Mouse (Mus musculus) bone marrow, adult 2 months (tissue): ENCODE measurements at regions not wholly inside any gene's neighbourhood (a gene's known extent, or its start where the extent isn't known, plus 50 kb on each side); places are given as distances from the start of the nearest gene placed in this dataset.

Source experiments
- H3K27ac ChIP-seq: fragments of 200-500 bp; 2 replicates; pipeline ENCODE4 v1.5.1; 2012; ENCODE audit warnings: low read depth, mild to moderate bottlenecking, control low read depth, inconsistent platforms, low read length; ENCODE audit not compliant: control insufficient read depth, poor library complexity, insufficient read depth
- H3K4me1 ChIP-seq: fragments of 200-500 bp; 2 replicates; pipeline ENCODE4 v1.6.1; 2011; ENCODE audit warnings: low read length; ENCODE audit not compliant: control insufficient read depth, insufficient read depth
- H3K4me3 ChIP-seq: fragments of 200-500 bp; replicated peaks from 2 replicates; pipeline ENCODE3; 2011; ENCODE audit warnings: mild to moderate bottlenecking, low read depth, low read length, control low read depth; ENCODE audit not compliant: control insufficient read depth
- CTCF ChIP-seq: fragments of 200-500 bp; IDR thresholded peaks from 2 replicates; pipeline ENCODE4 v1.5.1; 2011; ENCODE audit warnings: low read length, control low read depth; ENCODE audit not compliant: control insufficient read depth, insufficient read depth
- POLR2A ChIP-seq: fragments of 200-500 bp; IDR thresholded peaks from 2 replicates; pipeline ENCODE4 v1.6.1; 2011; ENCODE audit warnings: low read depth, mild to moderate bottlenecking, control low read depth, low read length, borderline replicate concordance; ENCODE audit not compliant: control insufficient read depth
- WGBS: fragments of 180-500 bp; shearing (Covaris S2); methylation state at CpG from one replicate; pipeline ENCODE4 v1.1.7; 2018; 5-methylcytosine and 5-hydroxymethylcytosine counted together

DNA sequence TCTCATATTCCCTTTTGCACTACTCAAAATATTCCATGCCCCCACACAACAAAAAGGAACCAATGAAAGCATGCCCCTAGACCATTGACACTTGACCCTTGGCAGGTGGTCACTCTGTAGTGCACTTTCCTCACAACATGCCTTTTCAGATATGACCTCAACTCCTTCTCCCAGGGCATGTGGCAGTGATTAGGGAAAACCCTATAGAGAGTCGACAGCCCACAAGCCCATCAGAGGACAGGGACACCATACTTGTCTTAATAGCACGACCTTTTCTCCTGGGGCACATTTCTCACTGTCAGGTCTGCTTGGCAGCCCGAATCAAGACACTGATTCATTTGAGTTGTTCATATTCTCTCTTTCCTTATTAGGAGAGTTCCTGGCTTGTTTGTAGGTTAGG lies 57.3 kb upstream of the Zc3h12c start:
- TF ChIP-seq CTCF (no peak), POLR2A (no peak)
- 75% methylated on average over 3 of the region's 3 CpGs for WGBS
- Histone ChIP-seq H3K4me3 (no peak overlapping the region), H3K27ac (no peak overlapping the region), H3K4me1 (no peaks in the 10 kb centered on the region; the same call in 1 of the 2 replicates)

DNA sequence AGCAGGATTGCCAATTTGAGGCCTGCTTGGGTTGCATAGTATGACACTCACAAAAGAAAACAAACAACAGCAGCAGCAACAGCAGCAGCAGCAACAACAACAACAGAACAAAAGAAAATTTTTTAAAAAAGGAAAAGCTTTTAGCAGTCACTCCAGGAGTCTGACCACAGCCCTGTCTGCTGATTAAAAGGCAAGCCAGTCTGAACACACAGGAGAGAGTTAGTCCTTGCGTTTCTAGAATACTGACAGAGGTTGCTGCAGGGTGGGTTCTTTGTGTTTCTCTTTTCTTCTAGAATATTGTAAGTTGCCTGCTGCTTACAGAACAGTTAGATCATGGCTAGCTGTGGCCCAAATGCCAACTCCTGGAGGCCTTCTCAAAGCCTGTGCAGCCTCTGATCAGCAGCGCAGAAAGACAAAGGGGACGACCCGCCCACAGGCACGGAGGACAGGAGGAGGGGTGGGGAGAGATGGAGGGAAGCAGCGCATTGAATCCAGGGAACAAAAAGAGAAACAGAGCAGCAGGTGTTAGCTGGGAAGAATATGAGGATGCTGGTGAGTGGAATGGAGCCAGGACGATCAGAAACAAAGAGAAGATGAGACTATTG lies 55.2 kb upstream of the Zc3h12c start:
- no peak overlapping the region for H3K4me3 ChIP-seq
- no peaks in the 10 kb centered on the region; the same call in 1 of the 2 replicates for H3K4me1 ChIP-seq
- TF ChIP-seq CTCF (no peak), POLR2A (no peak)
- 88% methylated on average over 7 of the region's 7 CpGs for WGBS
- no peak overlapping the region for H3K27ac ChIP-seq
